Mouse (Mus musculus): ENCODE measurements around the gene Tenm2. TPM values are rescaled to one million over a fixed set of nuclear protein-coding genes. Genes with fewer than 3 reads are reported as not detected.
A peak's percentile ranks its signal among the peaks of the same experiment; 100 is the strongest.

Gene Tenm2
- polyA plus RNA-seq, 1 experiment = 0.02 TPM

DNA sequence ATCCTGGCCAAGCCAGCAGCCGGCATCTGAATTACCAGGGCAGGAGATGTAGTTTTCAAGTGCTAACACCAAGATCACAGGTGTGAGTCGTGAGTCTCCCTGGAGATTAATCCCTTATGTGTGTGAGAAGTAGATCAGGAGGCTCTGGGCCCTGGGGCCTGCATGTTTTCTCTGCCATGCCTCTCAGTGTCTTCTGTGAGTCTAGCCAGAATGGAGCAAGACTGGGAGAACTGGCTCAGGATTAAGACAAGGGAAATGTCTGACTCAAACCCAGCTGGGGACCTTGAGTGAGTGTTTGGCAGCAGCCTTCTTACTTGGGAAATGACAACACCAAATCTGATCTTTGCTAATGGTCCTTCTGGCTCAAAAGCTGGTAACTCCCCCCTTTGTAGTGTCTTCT is 1183.2 kb downstream of the Tenm2 start:
- WGBS = 64% methylated on average over 2 of the region's 2 CpGs
- no peak for DNase-seq (ENCODE audit: low read depth, low spot score)

DNA sequence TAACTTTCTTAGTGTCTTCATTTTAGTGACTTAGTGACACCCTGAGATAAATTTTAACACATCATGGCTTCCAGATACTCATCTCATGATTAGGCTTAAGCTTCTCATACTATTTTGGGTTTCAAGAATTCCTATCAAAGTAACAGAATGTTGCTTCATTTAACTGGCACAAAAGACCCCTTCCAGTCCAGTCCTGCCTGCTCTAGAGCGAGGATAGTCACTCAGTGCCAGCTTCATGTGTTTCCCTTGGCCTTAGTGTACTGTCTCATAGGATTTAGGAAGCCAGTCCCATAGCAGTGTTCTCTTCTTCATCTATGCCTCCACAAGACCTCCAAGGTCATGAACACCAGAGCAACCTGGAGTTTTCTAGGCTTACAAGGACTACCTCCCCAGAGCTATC is 1183.7 kb downstream of the Tenm2 start:
- 68% methylated on average over 1 of the region's 1 CpGs for WGBS
- DNase-seq (ENCODE audit: low read depth, low spot score) = no peak

DNA sequence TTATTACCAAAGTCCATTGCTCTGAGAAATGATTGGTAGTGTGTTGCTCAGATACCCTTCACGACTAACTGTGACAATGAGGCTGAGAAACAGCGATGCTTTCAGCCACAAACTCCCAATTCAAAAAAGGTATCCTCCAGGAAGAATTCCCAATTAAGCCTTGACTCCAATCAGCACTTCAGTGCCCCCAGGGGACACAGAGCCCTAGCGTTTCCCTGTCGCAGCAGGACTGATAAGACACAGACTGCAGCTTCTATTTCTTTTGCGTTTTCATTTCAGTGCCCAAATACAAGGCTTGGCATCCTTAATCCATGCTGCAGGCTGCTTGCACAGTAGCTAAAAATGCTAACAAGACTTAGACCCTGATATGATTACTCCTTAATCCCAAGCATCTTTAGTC is 1186.2 kb downstream of the Tenm2 start:
- 36% methylated on average over 5 of the region's 5 CpGs for WGBS
- no peak for DNase-seq (ENCODE audit: low read depth, low spot score)

DNA sequence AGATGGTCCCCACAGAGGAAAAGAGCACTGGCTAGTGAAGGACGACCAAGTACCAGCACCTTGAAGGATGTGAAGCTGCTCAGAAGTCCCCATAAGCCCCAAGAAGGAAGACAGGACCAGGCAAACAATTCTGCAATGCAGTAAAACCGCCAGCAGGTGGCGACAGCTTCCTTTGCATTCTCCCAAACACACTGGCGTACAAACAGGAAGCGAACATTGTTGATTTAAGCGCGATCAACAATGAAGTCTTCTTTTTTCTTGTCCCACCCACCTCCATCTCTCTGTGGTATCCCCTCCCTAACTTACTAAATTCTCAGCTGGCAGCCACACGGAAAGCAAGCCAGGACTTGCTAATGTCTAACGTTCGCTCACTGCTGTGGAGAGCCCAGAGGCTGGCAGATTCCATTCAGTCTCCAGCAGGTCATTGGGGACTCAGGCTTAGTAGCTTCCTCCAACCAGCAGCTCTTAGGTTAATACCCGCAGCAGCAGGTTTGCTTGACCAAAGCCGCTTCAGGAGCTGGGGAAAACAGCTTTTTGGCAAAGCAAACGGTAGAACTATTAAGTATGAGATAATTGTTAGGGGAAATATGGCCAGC is 1190.0 kb downstream of the Tenm2 start:
- peak; percentile 46 for DNase-seq (ENCODE audit: low read depth, low spot score)
- WGBS = 3% methylated on average over 13 of the region's 13 CpGs

DNA sequence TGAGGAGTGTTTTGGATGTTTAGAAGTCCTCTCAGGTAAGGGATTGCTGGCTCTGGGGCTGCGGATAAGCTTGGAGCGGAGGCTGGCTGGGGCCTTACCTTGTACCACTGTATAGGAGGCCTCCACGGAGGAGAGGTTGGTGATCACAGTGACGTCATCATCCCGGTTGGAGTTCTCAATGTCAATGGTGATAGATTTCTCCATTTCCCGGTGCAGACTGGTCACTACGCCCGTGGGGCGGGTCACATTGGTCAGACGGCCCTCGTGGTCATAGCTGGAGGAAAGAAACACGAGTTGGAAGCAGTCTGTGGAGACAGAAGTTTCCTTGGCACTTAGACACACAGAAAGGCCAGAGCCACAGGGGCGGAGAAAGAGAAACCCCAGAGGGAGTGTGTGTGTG is 1194.4 kb downstream of the Tenm2 start:
- no peak for DNase-seq (ENCODE audit: low read depth, low spot score)
- WGBS = 72% methylated on average over 13 of the region's 13 CpGs

DNA sequence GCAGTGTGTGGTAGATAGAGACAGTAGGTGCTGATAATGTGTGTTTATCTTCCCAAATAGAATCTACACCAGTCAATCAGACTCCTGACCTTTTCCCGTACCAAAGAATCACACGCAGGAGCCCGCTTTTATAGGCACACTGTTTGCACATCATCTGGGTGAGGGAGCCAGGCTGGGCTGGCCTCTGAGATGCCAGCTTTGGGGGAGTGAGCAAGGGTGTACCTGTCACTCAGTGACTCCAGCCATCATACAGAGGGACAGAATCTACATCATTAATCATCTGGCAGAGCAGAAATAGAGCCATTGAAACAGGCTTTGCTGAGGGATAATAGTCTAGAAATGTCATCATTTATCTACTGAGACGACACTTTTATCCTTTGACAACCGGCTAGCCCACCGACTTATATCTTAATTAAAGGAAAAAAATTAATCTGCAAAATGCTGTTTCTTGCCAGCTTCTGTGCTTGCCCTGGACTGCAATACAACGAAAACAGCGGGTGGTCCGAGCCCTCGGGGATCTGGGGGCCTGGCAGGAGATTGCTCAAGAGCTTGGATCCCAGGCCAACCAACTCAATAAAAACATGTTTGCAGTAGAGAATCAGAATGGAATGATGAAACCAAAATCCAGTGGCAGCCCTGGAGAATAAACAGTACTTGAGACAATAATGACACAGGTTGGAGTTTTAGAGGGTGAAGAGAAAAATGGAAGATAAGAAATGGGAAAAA is 1195.1 kb downstream of the Tenm2 start:
- WGBS = 61% methylated on average over 10 of the region's 10 CpGs
- no peak for DNase-seq (ENCODE audit: low read depth, low spot score)

DNA sequence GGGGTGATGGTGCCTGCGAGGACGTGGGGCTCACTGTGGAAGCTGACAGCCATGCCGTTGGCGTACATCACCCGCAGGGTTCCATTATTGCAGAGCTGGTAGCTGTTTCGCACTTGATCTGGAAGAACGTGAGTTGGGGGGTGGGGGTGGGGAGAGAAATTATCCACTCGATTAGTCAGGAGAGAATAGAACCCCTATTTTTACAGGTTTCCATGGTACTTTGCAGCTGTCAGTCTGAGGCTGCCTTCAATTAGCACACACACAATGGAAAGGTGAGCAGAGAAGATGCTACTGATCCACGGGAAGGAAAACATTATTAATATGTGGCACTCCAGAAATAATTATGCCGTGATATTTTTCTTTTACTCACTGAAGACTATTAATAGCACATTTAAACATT is 1195.9 kb downstream of the Tenm2 start:
- WGBS = 89% methylated on average over 10 of the region's 10 CpGs
- no peak for DNase-seq (ENCODE audit: low read depth, low spot score)

DNA sequence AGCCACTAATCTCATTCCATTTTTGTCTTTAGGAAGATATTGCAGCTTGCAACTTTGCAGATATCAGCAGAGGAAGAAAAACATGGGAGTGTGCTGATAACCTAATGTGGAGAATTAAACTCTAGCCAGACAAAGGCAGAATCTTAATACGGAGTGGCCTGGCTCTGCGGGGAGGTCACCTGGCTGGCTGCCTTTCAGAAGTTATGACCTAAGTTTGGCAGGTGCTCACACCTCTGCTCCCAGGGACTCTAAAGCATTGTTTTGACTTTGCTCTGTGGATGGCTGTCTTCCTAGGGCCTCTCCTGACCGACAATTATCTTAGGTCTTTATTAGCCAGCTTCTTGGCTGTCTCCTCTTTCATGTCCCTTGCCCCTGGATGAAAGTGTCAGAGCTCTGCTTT is 1197.4 kb downstream of the Tenm2 start:
- no peak for DNase-seq (ENCODE audit: low read depth, low spot score)

DNA sequence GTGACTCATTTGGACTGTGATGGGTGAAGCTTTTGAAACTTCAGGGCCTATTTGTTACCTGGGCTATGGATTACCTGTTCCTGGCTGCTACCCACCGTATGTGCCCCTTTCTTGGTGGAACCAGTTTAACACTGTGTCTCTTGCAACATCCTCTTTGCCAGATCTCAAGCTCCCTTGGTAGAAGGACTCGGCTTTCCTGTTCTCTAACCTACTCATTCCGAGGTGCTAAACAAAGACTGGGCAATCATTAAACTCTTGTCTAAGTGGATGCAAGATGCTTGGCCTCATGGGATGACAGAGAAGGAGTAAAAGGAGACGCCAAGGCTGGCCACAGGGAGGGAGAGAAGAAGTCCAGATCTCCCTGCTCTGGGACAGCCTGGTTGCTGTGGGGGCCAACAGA is 1198.5 kb downstream of the Tenm2 start:
- DNase-seq (ENCODE audit: low read depth, low spot score) = no peak
- WGBS = 44% methylated on average over 4 of the region's 4 CpGs

More for the DNA sequence above, 1197.4 kb downstream of the Tenm2 start:
- WGBS = 49% methylated on average over 3 of the region's 3 CpGs

DNA sequence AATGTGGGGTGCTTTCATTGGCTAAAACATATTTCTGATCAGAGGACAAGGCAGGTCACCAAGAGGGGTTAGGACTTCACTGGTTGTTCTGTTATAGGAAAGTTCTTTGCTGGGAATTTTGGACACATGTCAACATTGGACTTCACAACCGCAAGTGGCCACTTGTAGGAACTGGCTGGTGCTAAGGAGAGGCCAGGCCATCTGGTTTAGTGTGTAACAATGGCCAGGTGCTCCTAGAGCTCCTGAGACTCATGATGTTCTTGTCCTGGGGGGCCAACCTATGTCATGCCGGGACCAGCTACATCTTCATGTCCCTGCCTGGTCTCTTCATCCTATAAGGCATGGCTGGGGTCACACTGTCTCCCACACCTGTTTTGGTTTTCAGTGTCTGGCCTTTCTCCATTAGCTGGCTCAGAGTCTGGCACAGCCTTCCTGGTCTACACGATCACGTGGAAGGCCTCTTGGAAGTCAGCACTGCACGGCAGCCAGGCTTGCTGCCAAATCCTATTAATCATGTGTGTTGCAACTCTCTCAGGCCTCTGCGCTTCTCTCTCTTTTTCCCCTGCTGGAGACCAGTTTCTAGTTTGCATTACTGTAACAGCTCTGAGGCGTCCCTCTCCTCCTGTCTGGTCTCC is 1199.6 kb downstream of the Tenm2 start:
- 20% methylated on average over 7 of the region's 7 CpGs for WGBS
- DNase-seq (ENCODE audit: low read depth, low spot score) = peak; percentile 14

DNA sequence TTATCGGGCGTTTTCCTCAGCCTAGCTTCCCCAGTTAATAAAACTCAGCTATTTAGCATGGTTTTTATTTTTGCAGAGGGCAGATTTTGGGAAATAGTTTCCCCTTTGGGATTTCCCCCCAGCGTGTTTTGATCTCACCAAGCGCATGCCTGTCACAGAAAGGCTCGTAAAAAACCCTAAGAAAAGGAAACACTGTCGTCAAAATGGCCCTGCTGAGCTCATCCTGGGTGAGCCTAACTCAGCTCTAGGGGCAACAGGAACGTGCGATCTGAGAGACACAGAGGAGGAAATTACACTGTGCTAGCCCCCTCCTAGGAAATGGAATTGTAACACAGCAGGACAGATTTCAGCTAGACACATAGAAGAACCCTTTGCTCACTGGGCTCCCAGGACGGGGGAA is 1204.0 kb downstream of the Tenm2 start:
- 33% methylated on average over 9 of the region's 9 CpGs for WGBS
- no peak for DNase-seq (ENCODE audit: low read depth, low spot score)

DNA sequence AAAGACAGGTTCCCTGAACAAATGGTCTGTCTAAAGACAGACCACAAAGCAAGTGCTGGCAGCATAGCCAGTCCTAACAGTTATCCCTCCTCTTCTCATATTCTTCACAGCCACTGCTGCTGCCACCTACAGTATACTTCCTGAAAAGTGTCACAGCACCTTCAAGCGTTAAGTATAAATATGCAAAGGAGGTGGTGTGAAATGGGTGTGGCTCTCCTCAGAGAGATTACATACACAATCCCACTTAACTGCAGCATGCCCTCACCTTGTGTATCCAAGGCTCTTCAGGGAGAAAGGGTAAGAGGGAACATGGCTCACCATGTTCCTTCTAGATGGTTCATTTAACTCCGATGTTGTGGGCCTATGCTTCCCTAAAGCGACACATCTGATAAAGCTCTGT is 1215.8 kb downstream of the Tenm2 start:
- WGBS = 52% methylated on average over 3 of the region's 3 CpGs

DNA sequence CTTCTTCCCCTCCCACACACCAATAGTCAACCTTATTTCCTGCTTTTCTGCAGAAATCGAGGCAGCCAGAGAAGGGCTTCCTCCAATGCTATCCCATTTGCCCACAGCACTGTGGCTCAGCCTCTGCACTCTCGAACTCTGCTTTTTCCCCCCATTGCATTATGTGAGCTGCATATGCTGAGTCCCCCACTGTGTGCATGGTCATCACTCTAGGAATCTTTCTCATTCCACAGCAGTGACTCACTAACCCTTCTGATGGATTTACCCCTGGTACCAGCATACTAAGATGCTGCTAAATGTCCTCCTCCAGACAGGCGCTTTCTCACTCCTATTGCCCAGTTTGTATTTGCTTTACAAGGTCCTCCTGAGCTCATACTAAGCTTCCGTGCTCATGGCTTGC is 1222.6 kb downstream of the Tenm2 start:
- DNase-seq (ENCODE audit: low read depth, low spot score) = no peak
- WGBS = 63% methylated on average over 4 of the region's 4 CpGs

More for the DNA sequence above, 1215.8 kb downstream of the Tenm2 start:
- no peak for DNase-seq (ENCODE audit: low read depth, low spot score)

DNA sequence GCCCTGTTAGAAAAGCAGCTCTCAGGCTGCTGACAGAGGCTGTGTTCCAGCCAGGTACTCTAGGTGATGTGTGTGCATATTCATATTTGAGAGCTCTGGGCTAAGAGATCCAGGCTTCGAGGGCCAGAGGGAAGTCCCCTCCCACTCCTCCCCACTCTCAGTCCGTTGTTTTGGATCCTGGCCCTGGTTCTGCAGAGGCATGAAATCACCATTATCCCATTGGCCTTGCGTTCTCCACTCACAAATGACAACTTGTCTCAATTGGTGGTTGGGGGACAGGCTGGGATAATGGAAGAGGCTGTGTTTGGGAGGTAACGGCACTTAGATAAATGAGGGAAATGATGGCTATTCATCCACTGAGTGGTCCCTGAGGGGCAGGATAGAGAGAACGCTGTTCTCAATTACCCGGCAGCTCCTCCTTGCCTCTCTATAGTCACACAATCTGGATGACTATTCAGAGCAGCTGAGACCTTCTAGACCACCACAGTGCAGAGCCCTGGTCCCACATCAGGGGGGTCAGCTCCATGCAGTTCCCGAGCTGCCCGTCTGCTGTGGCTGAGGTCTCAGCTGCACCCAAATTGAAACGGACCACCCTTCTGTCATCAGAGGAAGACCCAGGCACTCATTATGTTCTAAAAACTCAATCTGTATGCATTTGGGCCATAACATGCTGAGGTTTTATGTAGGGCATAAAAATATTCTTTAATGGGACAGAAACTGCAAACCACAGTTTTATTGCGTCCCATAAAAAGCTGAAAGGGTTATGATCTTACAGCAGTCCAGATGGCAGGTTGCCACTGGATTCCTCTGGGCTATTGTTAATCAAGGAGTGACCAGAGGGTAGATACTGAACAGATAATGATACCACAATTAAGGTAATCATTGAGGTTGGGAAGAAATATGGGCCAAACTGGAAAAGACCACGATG is 1226.2 kb downstream of the Tenm2 start:
- peak; percentile 27 for DNase-seq (ENCODE audit: low read depth, low spot score)
- WGBS = 34% methylated on average over 11 of the region's 11 CpGs

DNA sequence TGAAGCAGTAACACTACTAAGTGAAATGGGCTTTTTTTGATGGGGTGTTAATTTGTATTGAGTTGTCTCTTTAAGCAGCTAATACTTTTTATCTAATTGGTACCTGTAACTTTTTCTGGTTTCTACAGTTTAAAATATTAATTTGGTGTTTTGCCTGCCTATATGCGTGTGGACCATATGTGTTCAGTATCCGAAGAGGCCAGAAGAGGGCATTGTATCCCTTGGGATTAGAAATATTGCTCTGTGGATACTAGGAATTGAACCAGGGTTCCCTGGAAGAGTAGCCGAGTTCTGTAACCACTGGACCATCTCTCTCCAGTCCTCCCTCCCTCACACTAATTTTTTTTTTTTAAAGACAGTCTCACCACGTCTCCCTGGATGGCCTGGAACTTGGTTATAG is 1232.9 kb downstream of the Tenm2 start:
- 39% methylated on average over 4 of the region's 4 CpGs for WGBS
- no peak for DNase-seq (ENCODE audit: low read depth, low spot score)

DNA sequence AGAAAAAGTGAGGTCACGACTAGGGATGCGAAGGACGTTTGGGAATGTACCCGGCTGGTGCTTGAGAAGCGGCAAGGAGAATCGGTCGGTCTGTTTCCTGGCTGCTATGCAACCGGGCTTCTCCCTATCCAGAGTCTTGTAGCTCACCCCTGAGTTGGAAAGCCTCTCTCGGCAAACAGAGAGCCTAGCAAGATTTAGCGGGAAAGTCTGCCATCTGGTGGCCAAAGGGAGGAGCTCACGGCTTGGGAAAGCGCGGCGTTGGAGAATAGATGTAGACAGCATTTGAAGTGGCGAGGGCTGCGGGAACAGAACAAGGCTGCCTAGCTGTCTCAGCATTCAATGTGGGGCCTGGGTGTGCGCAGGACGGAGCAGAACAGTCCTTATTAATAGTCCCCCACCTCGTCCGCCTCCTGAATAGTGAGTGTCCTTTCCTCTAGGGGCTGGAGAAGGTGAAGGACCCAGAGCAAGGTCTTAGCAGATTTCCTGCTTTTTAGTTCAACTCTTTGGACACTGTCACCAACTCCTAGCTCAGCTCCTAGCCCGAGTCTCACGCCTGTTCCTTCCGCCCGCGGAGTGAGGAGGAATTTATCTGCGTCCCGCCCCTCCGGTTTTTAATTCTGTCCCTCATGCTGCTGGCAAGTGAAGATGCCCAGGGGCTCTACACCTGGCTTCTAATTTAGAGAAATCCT is 1234.3 kb downstream of the Tenm2 start:
- 7% methylated on average over 28 of the region's 28 CpGs for WGBS
- DNase-seq (ENCODE audit: low read depth, low spot score) = peak; percentile 96

DNA sequence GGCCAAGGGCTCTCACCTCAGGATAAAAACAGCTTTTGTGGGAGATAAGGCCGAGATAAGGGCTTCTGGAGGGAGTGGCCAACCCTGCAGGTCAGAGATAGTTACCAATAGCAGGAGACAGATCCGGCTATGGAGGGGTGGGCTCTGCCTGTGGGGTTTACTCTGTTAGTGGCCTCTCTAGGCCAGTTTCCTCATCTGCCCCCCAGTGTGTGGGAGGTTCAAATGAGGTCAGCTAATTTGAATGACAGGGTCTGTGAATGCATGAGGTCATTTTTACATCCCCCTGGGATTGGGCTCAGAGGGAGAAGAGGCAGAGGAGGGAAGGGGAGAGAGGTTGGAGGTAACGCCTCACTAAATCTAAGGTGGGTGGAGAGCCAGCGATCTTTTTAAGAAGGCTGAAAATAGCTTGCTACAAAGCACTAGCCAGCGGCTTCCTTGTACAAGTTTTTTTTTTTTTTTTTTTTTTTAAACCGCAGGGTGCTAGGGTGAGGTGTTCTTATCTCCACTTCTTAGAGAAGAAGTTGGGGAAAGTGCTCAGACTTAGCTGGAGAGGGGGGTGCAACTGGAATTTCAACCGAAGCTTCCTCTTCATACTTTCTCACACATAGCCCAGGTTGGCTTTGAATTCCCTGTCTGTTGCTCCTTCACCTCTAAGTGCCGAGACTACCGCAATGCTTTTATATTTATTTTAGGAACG is 1235.0 kb downstream of the Tenm2 start:
- 10% methylated on average over 10 of the region's 10 CpGs for WGBS

DNA sequence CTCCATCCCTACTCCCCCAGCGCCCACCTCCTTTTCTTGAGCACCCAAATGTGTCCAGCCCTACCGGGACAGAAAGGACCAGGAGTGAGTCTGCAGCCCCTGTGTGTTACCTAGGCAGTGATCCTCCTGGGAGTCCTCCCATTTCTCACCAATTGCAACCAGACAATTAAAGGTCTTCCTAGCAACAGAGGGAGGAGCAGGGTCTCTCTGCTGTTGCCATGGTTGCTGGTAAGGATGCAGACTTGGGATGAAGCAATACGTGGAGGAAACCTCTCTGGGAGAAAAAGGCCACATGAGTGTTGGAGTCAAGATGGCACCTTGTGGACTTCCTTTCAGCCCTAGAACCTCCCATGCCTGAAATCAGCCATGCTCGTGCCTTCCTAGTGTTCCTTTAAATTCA is 1235.7 kb downstream of the Tenm2 start:
- DNase-seq (ENCODE audit: low read depth, low spot score) = no peak
- 65% methylated on average over 4 of the region's 4 CpGs for WGBS

More for the DNA sequence above, 1235.0 kb downstream of the Tenm2 start:
- DNase-seq (ENCODE audit: low read depth, low spot score) = no peak

DNA sequence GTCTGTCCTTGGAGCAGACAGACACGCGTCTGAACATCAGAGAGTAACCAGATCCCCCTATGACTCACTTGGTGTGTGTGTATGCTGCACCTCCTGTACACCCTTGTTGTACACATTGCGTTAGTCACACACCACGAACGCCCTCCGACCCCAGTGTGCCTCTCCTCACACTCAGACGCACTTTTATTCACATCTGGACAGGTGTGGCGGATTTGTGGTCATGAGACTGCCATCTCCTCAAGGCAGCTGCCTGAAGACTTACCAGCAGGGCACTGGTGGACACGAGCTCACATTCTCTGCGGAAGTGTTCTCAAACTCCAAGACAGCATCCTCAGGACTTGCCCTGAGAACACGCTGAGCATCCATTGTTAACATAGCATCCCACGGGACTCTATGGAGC is 1237.7 kb downstream of the Tenm2 start:
- 67% methylated on average over 12 of the region's 12 CpGs for WGBS
- DNase-seq (ENCODE audit: low read depth, low spot score) = no peak

Measured in large intestine, adult 2 months (tissue).